Mouse (Mus musculus) 3134 (cell line): ENCODE results near the gene Pnpla1.
"Not testable (repeated sequence)": the region's sequence is repeated elsewhere in the genome, so short reads cannot be mapped to it uniquely, and the experiment has no call there.

ENCODE experiments used
- DNase-seq: peaks from one replicate; pipeline ENCODE4 v3.0.0-alpha.2; 2011; ENCODE audit warnings: low spot score; ENCODE audit not compliant: insufficient read length; ENCODE audit errors: extremely low read depth

The Pnpla1 gene

GRCm38 (mm10) chr17:28841947-28842346 is 16.3 kb upstream of the Pnpla1 start:
- DNase-seq, result not testable (repeated sequence)

- no peak for DNase-seq
These were observed 14.5 kb upstream of the Pnpla1 start for GRCm38 (mm10) chr17:28843665-28844064.

- no peak for DNase-seq
These were observed 11.1 kb upstream of the Pnpla1 start for GRCm38 (mm10) chr17:28846974-28847617.

- DNase-seq, result no peak
These were observed 7.7 kb upstream of the Pnpla1 start for GRCm38 (mm10) chr17:28850511-28850910.

GRCm38 (mm10) chr17:28854377-28854776 is 3.8 kb upstream of the Pnpla1 start:
- DNase-seq, result no peak

GRCm38 (mm10) chr17:28855166-28855885 is 2.9 kb upstream of the Pnpla1 start:
- peak; percentile 53 for DNase-seq

GRCm38 (mm10) chr17:28856030-28856429 is 2.2 kb upstream of the Pnpla1 start:
- no peak for DNase-seq

- no peak for DNase-seq
These were observed 5.7 kb downstream of the Pnpla1 start for GRCm38 (mm10) chr17:28863926-28864325.

- DNase-seq, result no peak
These were observed 6.3 kb downstream of the Pnpla1 start for GRCm38 (mm10) chr17:28864464-28864863.

- DNase-seq, result no peak
These were observed 8.7 kb downstream of the Pnpla1 start for GRCm38 (mm10) chr17:28866921-28867320.

GRCm38 (mm10) chr17:28867381-28867780 is 9.2 kb downstream of the Pnpla1 start:
- DNase-seq, result no peak

- no peak for DNase-seq
These were observed 11.3 kb downstream of the Pnpla1 start for GRCm38 (mm10) chr17:28869412-28870110.

GRCm38 (mm10) chr17:28870435-28870834 is 12.2 kb downstream of the Pnpla1 start:
- no peak for DNase-seq

- no peak for DNase-seq
These were observed 13.6 kb downstream of the Pnpla1 start for GRCm38 (mm10) chr17:28871831-28872230.

- no peak for DNase-seq
These were observed 14.1 kb downstream of the Pnpla1 start for GRCm38 (mm10) chr17:28872322-28872721.

- DNase-seq, result no peak
These were observed 16.0 kb downstream of the Pnpla1 start for GRCm38 (mm10) chr17:28874216-28874615.

- DNase-seq, result no peak
These were observed 16.6 kb downstream of the Pnpla1 start for GRCm38 (mm10) chr17:28874825-28875224.

GRCm38 (mm10) chr17:28875316-28875715 is 17.1 kb downstream of the Pnpla1 start:
- peak; percentile 41 for DNase-seq

GRCm38 (mm10) chr17:28876331-28876730 is 18.1 kb downstream of the Pnpla1 start:
- no peak for DNase-seq

GRCm38 (mm10) chr17:28876821-28877220 is 18.6 kb downstream of the Pnpla1 start:
- no peak for DNase-seq

- DNase-seq, result peak; percentile 67
These were observed 21.8 kb downstream of the Pnpla1 start for GRCm38 (mm10) chr17:28879931-28880391.
